Mouse (Mus musculus) gastrocnemius, postnatal 10 days (tissue): ENCODE data around the gene Tmem189. TPM values are rescaled to one million over a fixed set of nuclear protein-coding genes. Genes with fewer than 3 reads are reported as not detected.

Experiments used
- microRNA-seq, 2 experiments: library from miRNA; unstranded; fragments of <30 nt; microRNA quantifications; one replicate each; pipeline ENCODE4 v1.2.0; 2021
- total RNA-seq, 2 experiments: library from RNA; stranded (reverse); gene quantifications; 2 replicates each; pipeline ENCODE4 v1.2.3; 2021

Gene Tmem189
- total RNA-seq, 2 experiments from 2014 or later: 20.4 to 22.6 TPM

Small RNA genes lying within 50 kb of the gene (microRNA-seq; reads per million reads assigned to microRNA genes)
- gene Gm22355: 0 reads per million in 2 experiments

Other genes starting within 250 kb of the Tmem189 start
- 10 to 100 TPM; 16.8 to 18.3 TPM for gene Rnf114, start 197.2 kb downstream of the Tmem189 start, total RNA-seq
- 10 to 100 TPM; 14.9 to 15.6 TPM for gene Spata2, start 196.9 kb downstream of the Tmem189 start, total RNA-seq
- gene Snai1, start 151.6 kb downstream of the Tmem189 start, total RNA-seq: 1 to 10 TPM; 3.9 to 5.7 TPM
- 100 to 1,000 TPM; 179 to 199 TPM for gene Ube2v1, start 57.7 kb downstream of the Tmem189 start, total RNA-seq
- gene Gm20431, start 28.3 kb downstream of the Tmem189 start, total RNA-seq: 10 to 100 TPM; 10.6 to 15.8 TPM
- gene Cebpb, start 907 bp downstream of the Tmem189 start, total RNA-seq: 10 to 100 TPM; 28.0 to 64.3 TPM
- 10 to 100 TPM; 16.4 to 22.7 TPM for gene Ptpn1, start 242.2 kb upstream of the Tmem189 start, total RNA-seq